Mouse (Mus musculus): Measurements from ENCODE around the gene Lpgat1.

- TF ChIP-seq KAT2A (IDR thresholded peaks at IDR 0.05; ENCODE audit: insufficient replicate concordance, low read length) (no peak), IRF4 (IDR thresholded peaks at IDR 0.05; ENCODE audit: low read depth, low read length) (no peak), ZNF384 (IDR thresholded peaks at IDR 0.05; ENCODE audit: low read depth, low read length) (no peak), POLR2A (IDR thresholded peaks at IDR 0.05; ENCODE audit: low read depth, low read length) (no peak), CTCF (conservative IDR thresholded peaks at IDR 0.05 in 1 of 2, IDR thresholded peaks at IDR 0.05 in 1 of 2; ENCODE audit: low read depth in 2 of 2, low read length in 2 of 2) (no peak), ZC3H11A (IDR thresholded peaks at IDR 0.05; ENCODE audit: low read depth, low read length) (no peak), TBP (conservative IDR thresholded peaks at IDR 0.05; ENCODE audit: low read depth, low read length) (no peak), HCFC1 (IDR thresholded peaks at IDR 0.05; ENCODE audit: low read depth, low read length) (no peak)
Observed at GRCm38 (mm10) chr1:191796238-191796896, 78.7 kb downstream of the Lpgat1 start.

All from CH12.LX (cell line).